Mouse (Mus musculus) MEL-GATA-1-ER (cell line): ENCODE measurements at regions not wholly inside any gene's neighbourhood (a gene's known extent, or its start where the extent isn't known, plus 50 kb on each side); places are given as distances from the start of the nearest gene placed in this dataset.

Source experiments
- DNase-seq: peaks from one replicate; pipeline ENCODE4 v3.0.0-alpha.2; 2012; ENCODE audit warnings: low read depth; ENCODE audit errors: extremely low read depth

GRCm38 (mm10) chr3:52517808-52518207, 249.7 kb downstream of the Foxo1 start:
- no peak for DNase-seq

GRCm38 (mm10) chr3:52516691-52517090, 248.6 kb downstream of the Foxo1 start:
- DNase-seq = no peak

- no peak for DNase-seq
Measured at GRCm38 (mm10) chr3:52512761-52513160, 244.6 kb downstream of the Foxo1 start.

- no peak for DNase-seq
Measured at GRCm38 (mm10) chr3:52511549-52511948, 243.4 kb downstream of the Foxo1 start.

- no peak for DNase-seq
Measured at GRCm38 (mm10) chr3:52510831-52511230, 242.7 kb downstream of the Foxo1 start.

GRCm38 (mm10) chr3:52510088-52510765, 242.1 kb downstream of the Foxo1 start:
- no peak for DNase-seq

GRCm38 (mm10) chr3:52503925-52504324, 235.8 kb downstream of the Foxo1 start:
- DNase-seq = no peak

- no peak for DNase-seq
Measured at GRCm38 (mm10) chr3:52502223-52502622, 234.1 kb downstream of the Foxo1 start.

- no peak for DNase-seq
Measured at GRCm38 (mm10) chr3:52501614-52502013, 233.5 kb downstream of the Foxo1 start.

- DNase-seq = no peak
Measured at GRCm38 (mm10) chr3:52500026-52500425, 231.9 kb downstream of the Foxo1 start.

- DNase-seq = no peak
Measured at GRCm38 (mm10) chr3:52499581-52499980, 231.4 kb downstream of the Foxo1 start.

GRCm38 (mm10) chr3:52498506-52499228, 230.5 kb downstream of the Foxo1 start:
- DNase-seq = no peak

- no peak for DNase-seq
Measured at GRCm38 (mm10) chr3:52496965-52497364, 228.8 kb downstream of the Foxo1 start.

GRCm38 (mm10) chr3:52495401-52495800, 227.3 kb downstream of the Foxo1 start:
- DNase-seq = no peak

GRCm38 (mm10) chr3:52494924-52495323, 226.8 kb downstream of the Foxo1 start:
- DNase-seq = no peak

- DNase-seq = no peak
Measured at GRCm38 (mm10) chr3:52479186-52479585, 211.1 kb downstream of the Foxo1 start.

GRCm38 (mm10) chr3:52469900-52470299, 201.8 kb downstream of the Foxo1 start:
- DNase-seq = no peak

GRCm38 (mm10) chr3:52469397-52469796, 201.3 kb downstream of the Foxo1 start:
- no peak for DNase-seq

- no peak for DNase-seq
Measured at GRCm38 (mm10) chr3:52468326-52468725, 200.2 kb downstream of the Foxo1 start.

- no peak for DNase-seq
Measured at GRCm38 (mm10) chr3:52467876-52468275, 199.7 kb downstream of the Foxo1 start.

- DNase-seq = no peak
Measured at GRCm38 (mm10) chr3:52466984-52467565, 198.9 kb downstream of the Foxo1 start.

GRCm38 (mm10) chr3:52466571-52466970, 198.4 kb downstream of the Foxo1 start:
- no peak for DNase-seq

- DNase-seq = no peak
Measured at GRCm38 (mm10) chr3:52463911-52464310, 195.8 kb downstream of the Foxo1 start.
